Mouse (Mus musculus): ENCODE results near the gene Paqr8.

GRCm38 (mm10) chr1:20889677-20890403 is 566 bp upstream of the Paqr8 start:
- TF ChIP-seq CTCF (IDR thresholded peaks at IDR 0.05) (no peak), EP300 (IDR thresholded peaks at IDR 0.05) (no peak)

Measured in lung, postnatal 0 days (tissue).